Mouse (Mus musculus) kidney, embryonic 14.5 days (tissue): ENCODE measurements around the gene Erbb2. TPM values are rescaled to one million over a fixed set of nuclear protein-coding genes. Genes with fewer than 3 reads are reported as not detected.

ENCODE experiments used
- ATAC-seq: fragments of 200-750 bp; cut with Nextera tagmentation; 2 replicates; pipeline ENCODE4 v1.8.0; 2017; ENCODE audit warnings: moderate number of reproducible peaks, mild to moderate bottlenecking, moderate TSS enrichment, moderate library complexity; ENCODE audit not compliant: low FRiP score, low TSS enrichment
- H3K27ac ChIP-seq: fragments of 300-500 bp; sonication (generic); 2 replicates; pipeline ENCODE4 v1.5.1; 2014; ENCODE audit warnings: low read depth, mild to moderate bottlenecking, low read length, moderate library complexity, mixed read lengths
- H3K27me3 ChIP-seq: fragments of 300-500 bp; sonication (generic); 2 replicates; pipeline ENCODE4 v1.6.1; 2014; ENCODE audit warnings: mild to moderate bottlenecking, low read length; ENCODE audit not compliant: control insufficient read depth, insufficient read depth
- H3K36me3 ChIP-seq: fragments of 300-500 bp; sonication (generic); 2 replicates; pipeline ENCODE4 v1.6.1; 2014; ENCODE audit warnings: low read length, mixed read lengths; ENCODE audit not compliant: control insufficient read depth, insufficient read depth
- H3K4me1 ChIP-seq: fragments of 300-500 bp; sonication (generic); 2 replicates; pipeline ENCODE4 v1.6.1; 2014; ENCODE audit warnings: low read length, mixed read lengths; ENCODE audit not compliant: control insufficient read depth, insufficient read depth
- H3K4me2 ChIP-seq: fragments of 300-500 bp; sonication (generic); replicated peaks from 2 replicates; pipeline ENCODE4 v1.6.1; 2014; ENCODE audit warnings: low read depth, mild to moderate bottlenecking, low read length
- H3K4me3 ChIP-seq: fragments of 300-500 bp; sonication (generic); 2 replicates; pipeline ENCODE4 v1.5.1; 2014; ENCODE audit warnings: mild to moderate bottlenecking, low read length
- H3K9ac ChIP-seq: fragments of 300-500 bp; sonication (generic); 2 replicates; pipeline ENCODE4 v1.6.1; 2014; ENCODE audit warnings: low read depth, mild to moderate bottlenecking, low read length, moderate library complexity
- H3K9me3 ChIP-seq: fragments of 300-500 bp; sonication (generic); 2 replicates; pipeline ENCODE4 v1.6.1; 2016; ENCODE audit warnings: low read length; ENCODE audit not compliant: control insufficient read depth
- WGBS: fragments of 180-500 bp; shearing (Covaris S2); extraction: QIAGEN DNeasy Blood & Tissue Kit; methylation state at CpG from one replicate; pipeline ENCODE4 v1.1.7; 2014; 5-methylcytosine and 5-hydroxymethylcytosine counted together
- polyA plus RNA-seq: library from polyadenylated mRNA; unstranded; fragments of >200 nt; fragmentation: Nextera tagmentation; extraction: Ambion mirVana; gene quantifications from 2 replicates; pipeline ENCODE4 v1.2.1, GENCODE M21; 2014

Gene Erbb2
- polyA plus RNA-seq, 1 experiment from 2014 or later = 54.1 TPM

- WGBS = 83% methylated on average over 4 of the region's 4 CpGs
- ATAC-seq = no peak
Observed at GRCm38 (mm10) chr11:98455484-98455883, 43.2 kb downstream of the Erbb2 start.

GRCm38 (mm10) chr11:98456545-98456944 lies 44.3 kb downstream of the Erbb2 start:
- Histone ChIP-seq H3K36me3 (peaks cover 27% of the 10 kb centered on the region; the same call in 1 of the 2 replicates), H3K27ac (no peak overlapping the region), H3K4me3 (no peak overlapping the region), H3K9ac (no peak overlapping the region), H3K4me1 (0 out of 2 replicates have a peak, but pooled peaks cover 7% of the 10 kb centered on the region), H3K4me2 (no peak overlapping the region), H3K9me3 (no peaks in the 10 kb centered on the region), H3K27me3 (peaks cover 28% of the 10 kb centered on the region)
- no peak for ATAC-seq
- WGBS = 68% methylated on average over 5 of the region's 5 CpGs

More at GRCm38 (mm10) chr11:98455484-98455883, 43.2 kb downstream of the Erbb2 start:
- Histone ChIP-seq H3K9ac (no peak overlapping the region), H3K4me1 (0 out of 2 replicates have a peak, but pooled peaks cover 7% of the 10 kb centered on the region), H3K27ac (no peak overlapping the region), H3K4me3 (no peak overlapping the region), H3K36me3 (peaks cover 32% of the 10 kb centered on the region; the same call in 1 of the 2 replicates), H3K9me3 (no peaks in the 10 kb centered on the region), H3K4me2 (no peak overlapping the region), H3K27me3 (peaks cover 23% of the 10 kb centered on the region)

- H3K4me1 ChIP-seq = 0 out of 2 replicates have a peak, but pooled peaks cover 7% of the 10 kb centered on the region
Observed at GRCm38 (mm10) chr11:98456945-98457344, 44.7 kb downstream of the Erbb2 start.

GRCm38 (mm10) chr11:98457367-98458120 lies 45.3 kb downstream of the Erbb2 start:
- Histone ChIP-seq H3K36me3 (peaks cover 19% of the 10 kb centered on the region; the same call in 1 of the 2 replicates), H3K27me3 (peaks cover 30% of the 10 kb centered on the region), H3K9ac (peak overlapping the region; percentile 56), H3K9me3 (no peaks in the 10 kb centered on the region), H3K4me1 (0 out of 2 replicates have a peak, but pooled peaks cover 7% of the 10 kb centered on the region), H3K27ac (peak overlapping the region; percentile 62), H3K4me3 (peak overlapping the region; percentile 55), H3K4me2 (peak overlapping the region; percentile 88)
- peak; percentile 87 for ATAC-seq
- under 1% methylated on average over 49 of the region's 64 CpGs for WGBS

More at GRCm38 (mm10) chr11:98456945-98457344, 44.7 kb downstream of the Erbb2 start:
- H3K36me3 ChIP-seq = peaks cover 24% of the 10 kb centered on the region; the same call in 1 of the 2 replicates
- H3K27me3 ChIP-seq = peaks cover 30% of the 10 kb centered on the region
- H3K9me3 ChIP-seq = no peaks in the 10 kb centered on the region
- ATAC-seq = no peak; the same call in 1 of the 2 replicates
- H3K9ac ChIP-seq = peak overlapping the region; percentile 56
- 20% methylated on average over 9 of the region's 9 CpGs for WGBS
- peak overlapping the region; percentile 62 for H3K27ac ChIP-seq
- H3K4me2 ChIP-seq = peak overlapping the region; percentile 88
- H3K4me3 ChIP-seq = peak overlapping the region; percentile 55

- Histone ChIP-seq H3K9ac (peak overlapping the region; percentile 56), H3K36me3 (peaks cover 15% of the 10 kb centered on the region; the same call in 1 of the 2 replicates), H3K4me3 (peak overlapping the region; percentile 55), H3K4me2 (peak overlapping the region; percentile 88), H3K27ac (no peak overlapping the region), H3K4me1 (0 out of 2 replicates have a peak, but pooled peaks cover 7% of the 10 kb centered on the region), H3K27me3 (peaks cover 30% of the 10 kb centered on the region), H3K9me3 (no peaks in the 10 kb centered on the region)
- 3% methylated on average over 25 of the region's 30 CpGs for WGBS
- peak; percentile 13; the same call in 1 of the 2 replicates for ATAC-seq
Observed at GRCm38 (mm10) chr11:98458121-98458990, 46.1 kb downstream of the Erbb2 start.

GRCm38 (mm10) chr11:98459071-98459741 lies 46.9 kb downstream of the Erbb2 start:
- Histone ChIP-seq H3K4me1 (0 out of 2 replicates have a peak, but pooled peaks cover 7% of the 10 kb centered on the region), H3K9me3 (no peaks in the 10 kb centered on the region), H3K27me3 (peaks cover 30% of the 10 kb centered on the region), H3K4me2 (no peak overlapping the region), H3K4me3 (no peak overlapping the region), H3K36me3 (peaks cover 9% of the 10 kb centered on the region; the same call in 1 of the 2 replicates), H3K27ac (no peak overlapping the region), H3K9ac (no peak overlapping the region)
- ATAC-seq = no peak
- WGBS = 18% methylated on average over 11 of the region's 11 CpGs

- no peaks in the 10 kb centered on the region for H3K9me3 ChIP-seq
- H3K27ac ChIP-seq = no peak overlapping the region
- no peak overlapping the region for H3K4me3 ChIP-seq
- no peak overlapping the region for H3K9ac ChIP-seq
- H3K4me2 ChIP-seq = no peak overlapping the region
- WGBS = 87% methylated on average over 9 of the region's 9 CpGs
- 0 out of 2 replicates have a peak, but pooled peaks cover 7% of the 10 kb centered on the region for H3K4me1 ChIP-seq
- ATAC-seq = no peak
- peaks cover 30% of the 10 kb centered on the region for H3K27me3 ChIP-seq
- peaks cover 2% of the 10 kb centered on the region; the same call in 1 of the 2 replicates for H3K36me3 ChIP-seq
Observed at GRCm38 (mm10) chr11:98459860-98460259, 47.6 kb downstream of the Erbb2 start.

- H3K27me3 ChIP-seq = peaks cover 27% of the 10 kb centered on the region
- H3K4me2 ChIP-seq = no peak overlapping the region
- H3K4me1 ChIP-seq = 0 out of 2 replicates have a peak, but pooled peaks cover 7% of the 10 kb centered on the region
- no peak for ATAC-seq
- H3K27ac ChIP-seq = no peak overlapping the region
- no peak overlapping the region for H3K4me3 ChIP-seq
- H3K9me3 ChIP-seq = no peaks in the 10 kb centered on the region
- no peaks in the 10 kb centered on the region for H3K36me3 ChIP-seq
- no peak overlapping the region for H3K9ac ChIP-seq
- 64% methylated on average over 6 of the region's 6 CpGs for WGBS
Observed at GRCm38 (mm10) chr11:98461109-98461720, 48.9 kb downstream of the Erbb2 start.
